Mouse (Mus musculus) central nervous system, embryonic 18 days (tissue): Measurements from ENCODE around the gene Depp1. TPM values are rescaled to one million over a fixed set of nuclear protein-coding genes. Genes with fewer than 3 reads are reported as not detected.

Experiments used
- polyA plus RNA-seq: library from polyadenylated mRNA; depleted of rRNA; stranded (reverse); fragments of >200 nt; gene quantifications from 2 replicates; pipeline ENCODE4 v1.2.3, GENCODE M21; 2012; rRNA removed

Depp1 gene
- polyA plus RNA-seq, result 5.3 and 6.2 TPM in 2 replicates

DNA sequence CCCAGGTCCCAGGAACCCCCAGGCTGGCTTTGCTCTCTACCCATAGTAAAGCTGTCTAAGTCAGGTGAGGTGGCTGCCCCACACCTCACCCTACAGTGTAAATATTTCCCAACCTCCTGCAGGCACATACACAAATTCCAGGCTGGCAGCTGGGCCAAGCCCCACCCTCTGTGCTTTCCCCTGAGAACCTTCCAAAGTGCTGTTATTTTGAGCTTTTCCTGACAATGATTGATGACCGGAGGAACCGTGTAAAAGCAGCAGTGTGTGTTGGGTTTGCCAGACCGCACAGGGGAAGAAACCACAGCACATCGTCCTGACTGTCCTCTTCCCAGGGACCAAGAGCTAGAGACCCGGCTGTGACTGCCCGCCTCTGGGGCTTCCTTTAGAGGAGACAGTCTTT lies at the start of gene Depp1:
Gene Depp1, plus strand, starts transcription at position 204 of the 400 bp plus-strand sequence.

DNA sequence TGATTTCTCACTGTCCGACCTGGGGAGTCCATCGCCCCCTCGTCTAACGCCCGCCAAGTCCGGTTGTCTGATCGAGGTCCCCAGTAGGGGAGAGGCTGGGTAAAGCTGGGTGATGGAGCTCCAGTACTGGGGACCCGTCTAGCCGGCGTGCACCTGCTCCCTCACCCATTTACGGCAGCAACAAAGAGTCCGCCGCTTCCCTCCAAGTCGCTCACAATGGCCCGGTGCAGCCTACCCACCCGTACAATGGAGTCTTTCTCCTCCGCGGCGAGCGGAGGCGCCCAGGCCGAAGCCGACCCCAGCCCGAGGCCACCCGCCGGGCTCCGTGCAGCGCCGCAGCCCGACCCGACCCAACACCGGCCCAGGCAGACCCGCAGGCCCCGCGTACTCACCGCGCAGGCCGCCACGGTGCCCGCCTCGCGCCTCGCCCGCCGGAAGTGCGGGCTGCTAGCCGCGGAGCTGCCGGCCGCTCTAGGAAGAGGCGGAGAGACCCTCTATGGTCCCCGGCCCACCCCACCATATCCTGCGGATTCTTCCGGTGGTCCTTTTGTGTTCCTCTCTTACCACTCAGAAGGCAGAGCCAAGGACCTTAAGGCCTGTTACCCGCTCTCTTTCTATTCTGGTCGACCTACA lies 21.8 kb upstream of the Depp1 start, which contains the start of gene Zfp422:
Gene Zfp422, minus strand, starts transcription at position 461 of the 633 bp plus-strand sequence.

DNA sequence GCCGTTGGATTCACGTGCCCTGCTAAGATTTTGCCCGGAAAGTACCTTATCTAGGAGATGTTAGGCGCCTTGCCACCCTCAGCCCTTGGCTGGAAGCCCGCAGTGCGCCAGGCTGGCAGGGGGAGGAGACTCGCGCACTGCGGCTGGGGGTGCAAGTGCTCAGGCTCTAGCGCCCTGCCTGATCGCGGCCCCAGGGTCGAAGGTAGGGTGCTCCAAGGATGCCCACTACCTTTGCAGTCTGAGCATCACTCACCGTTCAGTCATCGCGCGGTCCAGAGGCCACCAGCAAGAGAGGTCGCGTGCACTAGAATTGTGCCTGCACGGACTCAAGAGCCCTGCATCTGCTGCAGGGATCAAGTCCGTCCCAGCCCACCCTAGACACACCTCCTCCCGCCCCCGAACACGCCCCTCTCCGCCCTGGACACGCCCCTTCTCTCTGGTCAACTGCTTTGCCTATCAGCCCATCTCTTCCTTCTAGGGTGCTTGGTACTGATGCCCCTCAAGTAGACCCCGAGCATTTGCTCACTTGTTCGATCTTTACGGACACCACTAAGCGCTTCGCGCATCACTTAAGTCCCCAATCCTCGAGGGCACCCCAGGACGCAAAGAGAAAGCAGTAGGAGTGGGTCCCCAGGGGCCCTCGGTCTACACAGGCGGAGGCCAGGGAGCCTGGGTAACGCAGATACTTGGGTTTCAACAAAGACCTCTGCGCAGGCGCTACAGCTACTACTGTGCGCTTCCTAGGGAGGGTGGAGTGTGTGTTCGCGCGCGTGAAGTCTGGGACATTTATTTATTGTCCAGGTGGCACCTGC lies 23.3 kb downstream of the Depp1 start, which contains the start of gene Rassf4:
Gene Rassf4, minus strand, starts transcription at position 482 of the 812 bp plus-strand sequence.

Other genes with a start within 250 kb of the Depp1 start
- gene Alox5, start 189.4 kb upstream of the Depp1 start, polyA plus RNA-seq, result 0.30 and 0.45 TPM in 2 replicates
- gene Olfr211, start 161.5 kb upstream of the Depp1 start, polyA plus RNA-seq, result not detected in 2 replicates
- gene Olfr212, start 144.1 kb upstream of the Depp1 start, polyA plus RNA-seq, result 0.04 and 0.08 TPM in 2 replicates
- not detected in 2 replicates for gene Olfr213, start 112.2 kb upstream of the Depp1 start, polyA plus RNA-seq
- gene Gm5580, start 99.5 kb upstream of the Depp1 start, polyA plus RNA-seq, result 0.12 TPM in 1 of 2 replicates, not detected in the other
- not detected in 2 replicates for gene Olfr214, start 96.4 kb upstream of the Depp1 start, polyA plus RNA-seq
- 0.01 TPM in 1 of 2 replicates, not detected in the other for gene Olfr215, start 66.4 kb upstream of the Depp1 start, polyA plus RNA-seq
- 86.3 and 86.4 TPM in 2 replicates for gene Zfp422, start 21.6 kb upstream of the Depp1 start, polyA plus RNA-seq
- 4.9 and 6.9 TPM in 2 replicates for gene Rassf4, start 23.3 kb downstream of the Depp1 start, polyA plus RNA-seq
- 0.16 and 0.64 TPM in 2 replicates for gene Tmem72, start 66.3 kb downstream of the Depp1 start, polyA plus RNA-seq